Mouse (Mus musculus) ES-E14 (cell line): ENCODE data around the gene Scfd2.

Experiments used
- CHD2 ChIP-seq: IDR thresholded peaks from 2 replicates; pipeline ENCODE4 v1.6.1; 2014; ENCODE audit warnings: mild to moderate bottlenecking, low read depth, low read length, inconsistent platforms
- HCFC1 ChIP-seq: IDR thresholded peaks from 2 replicates; pipeline ENCODE4 v1.6.1; 2012; ENCODE audit warnings: low read length, inconsistent platforms, borderline replicate concordance; ENCODE audit not compliant: insufficient read depth
- MAFK ChIP-seq: IDR thresholded peaks from 2 replicates; pipeline ENCODE4 v1.6.1; 2014; ENCODE audit warnings: mild to moderate bottlenecking, low read depth, low read length, inconsistent platforms; ENCODE audit not compliant: insufficient read depth

GRCm38 (mm10) chr5:74200481-74200880 lies 331.1 kb downstream of the Scfd2 start:
- TF ChIP-seq HCFC1 (no peak), CHD2 (no peak), MAFK (no peak)
